Mouse (Mus musculus) ES-E14 (cell line): ENCODE measurements at regions not wholly inside any gene's neighbourhood (a gene's known extent, or its start where the extent isn't known, plus 50 kb on each side); places are given as distances from the start of the nearest gene placed in this dataset.
A peak's percentile ranks its signal among the peaks of the same experiment; 100 is the strongest.

Experiments
- DNase-seq: peaks from one replicate; pipeline ENCODE4 v3.0.0-alpha.2; 2013; ENCODE audit warnings: low read depth, low spot score
- H3K27ac ChIP-seq: 2 replicates; pipeline ENCODE4 v1.5.1; 2012; ENCODE audit warnings: low read depth, mild to moderate bottlenecking, low read length, moderate library complexity, mixed read lengths; ENCODE audit not compliant: poor library complexity, insufficient read depth, severe bottlenecking
- H3K36me3 ChIP-seq: 2 replicates; pipeline ENCODE4 v1.6.1; 2012; ENCODE audit warnings: mild to moderate bottlenecking, low read length, moderate library complexity, mixed read lengths; ENCODE audit not compliant: control insufficient read depth, poor library complexity, insufficient read depth, severe bottlenecking
- H3K4me1 ChIP-seq, 2 experiments: fragments of 150-350 bp in 1 of 2; sonication (generic) in 1 of 2; 2 replicates each; pipeline ENCODE4 v1.6.1; 2012; ENCODE audit warnings: low read length in 2 of 2, mild to moderate bottlenecking in 1 of 2, mixed read lengths in 1 of 2; ENCODE audit not compliant: control insufficient read depth in 2 of 2, insufficient read depth in 2 of 2, poor library complexity in 1 of 2
- H3K4me3 ChIP-seq, 2 experiments: fragments of 150-350 bp in 1 of 2; sonication (generic) in 1 of 2; 2 replicates each; pipeline ENCODE4 v1.5.1; 2012; ENCODE audit warnings: low read length in 2 of 2, low read depth in 1 of 2, mild to moderate bottlenecking in 1 of 2, mixed read lengths in 1 of 2; ENCODE audit not compliant: insufficient read depth in 1 of 2, poor library complexity in 1 of 2, severe bottlenecking in 1 of 2
- H3K9ac ChIP-seq: 2 replicates; pipeline ENCODE4 v1.6.1; 2012; ENCODE audit warnings: low read depth, mild to moderate bottlenecking, low read length, mixed read lengths; ENCODE audit not compliant: poor library complexity, insufficient read depth, severe bottlenecking
- H3K9me3 ChIP-seq: fragments of 150-350 bp; sonication (generic); 2 replicates; pipeline ENCODE4 v1.6.1; 2012; ENCODE audit warnings: low read depth, mild to moderate bottlenecking, low read length; ENCODE audit not compliant: control insufficient read depth, insufficient read depth
- CHD2 ChIP-seq: IDR thresholded peaks from 2 replicates; pipeline ENCODE4 v1.6.1; 2014; ENCODE audit warnings: mild to moderate bottlenecking, low read depth, low read length, inconsistent platforms
- HCFC1 ChIP-seq: IDR thresholded peaks from 2 replicates; pipeline ENCODE4 v1.6.1; 2012; ENCODE audit warnings: low read length, inconsistent platforms, borderline replicate concordance; ENCODE audit not compliant: insufficient read depth
- MAFK ChIP-seq: IDR thresholded peaks from 2 replicates; pipeline ENCODE4 v1.6.1; 2014; ENCODE audit warnings: mild to moderate bottlenecking, low read depth, low read length, inconsistent platforms; ENCODE audit not compliant: insufficient read depth
- ZC3H11A ChIP-seq: IDR thresholded peaks from 2 replicates; pipeline ENCODE4 v1.6.1; 2012; ENCODE audit warnings: low read depth, mild to moderate bottlenecking, inconsistent platforms, low read length, borderline replicate concordance
- ZNF384 ChIP-seq: IDR thresholded peaks from 2 replicates; pipeline ENCODE4 v1.6.1; 2012; ENCODE audit warnings: low read depth, low read length, inconsistent platforms
- in situ Hi-C, 2 experiments: fragments of 600-800 bp; cut with MboI; formaldehyde crosslinking; loops; one replicate each; pipeline ENCODE4 v1.15.1; 2025; ENCODE audit warnings: low sequenced_read_pairs in 2 of 2, inconsistent platforms in 1 of 2; ENCODE audit not compliant: unreplicated experiment in 2 of 2

GRCm38 (mm10) chr9:115720841-115721240 lies 188.4 kb upstream of the Gadl1 start:
- in situ Hi-C loops = no loop called here
- Histone ChIP-seq H3K9ac (no peak overlapping the region), H3K4me3 (no peak overlapping the region), H3K27ac (no peak overlapping the region), H3K4me1 (peaks cover 2 to 12% of the 10 kb centered on the region in 2 experiments; a peak in 3 of 4 replicates), H3K36me3 (no peaks in the 10 kb centered on the region), H3K9me3 (no peaks in the 10 kb centered on the region)
- TF ChIP-seq CHD2 (no peak), ZNF384 (no peak), ZC3H11A (no peak), MAFK (no peak), HCFC1 (no peak)
- DNase-seq = no peak

GRCm38 (mm10) chr9:115724063-115724462 lies 185.2 kb upstream of the Gadl1 start:
- H3K27ac ChIP-seq = peak overlapping the region; percentile 88
- no peak overlapping the region for H3K4me3 ChIP-seq
- TF ChIP-seq CHD2 = peak; percentile 68
- TF ChIP-seq ZC3H11A = no peak
- no peak for TF ChIP-seq MAFK
- TF ChIP-seq ZNF384 = no peak
- no peak for TF ChIP-seq HCFC1
- no peaks in the 10 kb centered on the region for H3K9me3 ChIP-seq
- no peak overlapping the region for H3K9ac ChIP-seq
- peak; percentile 79 for DNase-seq
- in situ Hi-C loops = no loop called here
- no peaks in the 10 kb centered on the region for H3K36me3 ChIP-seq
- H3K4me1 ChIP-seq = peaks cover 2 to 12% of the 10 kb centered on the region in 2 experiments; a peak in 3 of 4 replicates

- H3K9me3 ChIP-seq = no peaks in the 10 kb centered on the region
- in situ Hi-C loops = no loop called here
- no peak overlapping the region for H3K27ac ChIP-seq
- H3K4me3 ChIP-seq = no peak overlapping the region
- no peak overlapping the region for H3K9ac ChIP-seq
- no peak for DNase-seq
- TF ChIP-seq ZC3H11A (no peak), MAFK (no peak), CHD2 (no peak), ZNF384 (no peak), HCFC1 (no peak)
- H3K36me3 ChIP-seq = no peaks in the 10 kb centered on the region
- H3K4me1 ChIP-seq = peaks cover 2 to 12% of the 10 kb centered on the region in 2 experiments; a peak in 3 of 4 replicates
Observed at GRCm38 (mm10) chr9:115727361-115727760, 181.9 kb upstream of the Gadl1 start.

- H3K4me3 ChIP-seq = no peak overlapping the region
- no peaks in the 10 kb centered on the region for H3K36me3 ChIP-seq
- no peak for DNase-seq
- in situ Hi-C loops = no loop called here
- H3K9me3 ChIP-seq = no peaks in the 10 kb centered on the region
- no peaks in the 10 kb centered on the region for H3K4me1 ChIP-seq
- no peak overlapping the region for H3K9ac ChIP-seq
- TF ChIP-seq MAFK = no peak
- no peak for TF ChIP-seq HCFC1
- TF ChIP-seq ZC3H11A = no peak
- no peak for TF ChIP-seq CHD2
- no peak for TF ChIP-seq ZNF384
- H3K27ac ChIP-seq = no peak overlapping the region
Observed at GRCm38 (mm10) chr9:115731557-115731956, 177.7 kb upstream of the Gadl1 start.

GRCm38 (mm10) chr9:115733104-115733503 lies 176.2 kb upstream of the Gadl1 start:
- in situ Hi-C loops = no loop called here
- Histone ChIP-seq H3K27ac (no peak overlapping the region), H3K9me3 (no peaks in the 10 kb centered on the region), H3K36me3 (no peaks in the 10 kb centered on the region), H3K9ac (no peak overlapping the region), H3K4me1 (no peaks in the 10 kb centered on the region), H3K4me3 (no peak overlapping the region)
- no peak for DNase-seq
- no peak for TF ChIP-seq MAFK
- TF ChIP-seq ZC3H11A = no peak
- no peak for TF ChIP-seq HCFC1
- no peak for TF ChIP-seq ZNF384
- no peak for TF ChIP-seq CHD2
